Mouse (Mus musculus) forebrain, embryonic 15.5 days (tissue): ENCODE data around the gene Ifnl2. TPM values are rescaled to one million over a fixed set of nuclear protein-coding genes. Genes with fewer than 3 reads are reported as not detected.

Experiments
- ATAC-seq: fragments of 200-750 bp; cut with Nextera tagmentation; replicated peaks from 2 replicates; pipeline ENCODE4 v1.8.0; 2017; ENCODE audit warnings: mild to moderate bottlenecking, moderate TSS enrichment, moderate library complexity
- H3K27ac ChIP-seq: fragments of 300-500 bp; sonication (generic); replicated peaks from 2 replicates; pipeline ENCODE4 v1.5.1; 2015; ENCODE audit warnings: mild to moderate bottlenecking, inconsistent platforms
- H3K27me3 ChIP-seq: fragments of 300-500 bp; sonication (generic); 2 replicates; pipeline ENCODE4 v1.6.1; 2015; ENCODE audit warnings: inconsistent platforms
- H3K36me3 ChIP-seq: fragments of 300-500 bp; sonication (generic); 2 replicates; pipeline ENCODE4 v1.6.1; 2015; ENCODE audit warnings: mild to moderate bottlenecking, inconsistent platforms
- H3K4me1 ChIP-seq: fragments of 300-500 bp; sonication (generic); 2 replicates; pipeline ENCODE4 v1.6.1; 2015; ENCODE audit warnings: inconsistent platforms
- H3K4me2 ChIP-seq: fragments of 300-500 bp; sonication (generic); replicated peaks from 2 replicates; pipeline ENCODE4 v1.6.1; 2015; ENCODE audit warnings: mild to moderate bottlenecking, inconsistent platforms
- H3K4me3 ChIP-seq: fragments of 300-500 bp; sonication (generic); 2 replicates; pipeline ENCODE4 v1.5.1; 2015; ENCODE audit warnings: mild to moderate bottlenecking, inconsistent platforms
- H3K9ac ChIP-seq: fragments of 300-500 bp; sonication (generic); replicated peaks from 2 replicates; pipeline ENCODE4 v1.6.1; 2015; ENCODE audit warnings: mild to moderate bottlenecking, inconsistent platforms
- H3K9me3 ChIP-seq: fragments of 300-500 bp; sonication (generic); 2 replicates; pipeline ENCODE4 v1.6.1; 2016; ENCODE audit warnings: inconsistent platforms
- WGBS: fragments of 180-500 bp; shearing (Covaris S2); methylation state at CpG from one replicate; pipeline ENCODE4 v1.1.7; 2015; ENCODE audit warnings: mixed read lengths; 5-methylcytosine and 5-hydroxymethylcytosine counted together
- polyA plus RNA-seq: library from polyadenylated mRNA; unstranded; fragments of >200 nt; fragmentation: Nextera tagmentation; extraction: Ambion mirVana; gene quantifications from 2 replicates; pipeline ENCODE4 v1.2.1, GENCODE M21; 2015

The Ifnl2 gene
- polyA plus RNA-seq, 1 experiment from 2014 or later, result not detected

DNA sequence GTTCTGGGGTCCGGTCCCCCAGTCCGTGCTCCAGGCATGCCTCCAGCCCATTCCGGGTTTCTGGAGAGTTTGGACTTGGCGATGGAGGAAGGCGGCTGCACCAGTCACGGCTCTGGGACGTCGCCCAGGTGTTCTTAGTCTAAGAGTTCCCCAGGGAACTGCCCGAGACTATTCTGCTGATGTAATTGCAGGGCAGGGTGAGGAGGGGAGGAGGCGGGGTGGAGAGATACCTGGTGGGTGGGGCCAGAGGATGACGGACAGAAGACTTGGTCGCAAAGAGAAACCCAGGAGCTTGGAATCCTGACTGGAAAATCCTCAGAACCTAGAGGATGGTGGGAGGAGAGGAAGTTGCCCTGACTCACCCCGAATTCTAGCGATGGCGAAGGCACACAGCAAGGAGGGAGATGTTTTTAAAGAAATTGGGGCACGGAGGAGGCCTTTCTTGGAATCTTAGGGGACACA is 22.2 kb downstream of the Ifnl2 start:
- Histone ChIP-seq H3K9me3 (no peaks in the 10 kb centered on the region), H3K4me3 (peak overlapping the region; percentile 7; the same call in 1 of the 2 replicates), H3K27ac (no peak overlapping the region), H3K4me1 (no peaks in the 10 kb centered on the region), H3K4me2 (peak overlapping the region; percentile 36), H3K27me3 (peaks cover 4% of the 10 kb centered on the region; the same call in 1 of the 2 replicates), H3K36me3 (no peaks in the 10 kb centered on the region), H3K9ac (no peak overlapping the region)
- ATAC-seq, result no peak
- WGBS, result 1% methylated on average over 16 of the region's 16 CpGs

DNA sequence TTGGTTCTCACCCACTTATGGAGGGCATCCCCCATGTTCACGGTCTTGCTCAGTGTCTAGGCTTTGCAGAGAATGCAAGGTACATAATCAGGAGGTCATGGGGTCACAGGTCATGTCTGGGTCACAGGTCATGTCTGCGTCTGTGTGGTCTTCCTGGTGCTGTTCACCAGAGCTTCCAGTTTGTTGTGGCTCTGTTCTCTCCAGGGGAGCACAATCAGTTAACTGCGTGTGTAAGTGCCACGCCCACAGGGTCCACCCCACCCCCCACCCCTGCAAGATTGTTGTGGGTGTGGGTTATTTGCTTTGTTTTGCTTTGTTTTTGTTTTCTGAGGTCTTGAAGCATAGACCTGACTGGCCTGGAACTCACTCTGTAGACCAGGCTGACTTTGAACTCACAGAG is 26.1 kb downstream of the Ifnl2 start:
- H3K9me3 ChIP-seq, result no peaks in the 10 kb centered on the region
- H3K9ac ChIP-seq, result no peak overlapping the region
- no peak for ATAC-seq
- H3K27me3 ChIP-seq, result peaks cover 4% of the 10 kb centered on the region; the same call in 1 of the 2 replicates
- 61% methylated on average over 4 of the region's 4 CpGs for WGBS
- no peaks in the 10 kb centered on the region for H3K4me1 ChIP-seq
- no peak overlapping the region for H3K4me2 ChIP-seq
- H3K36me3 ChIP-seq, result no peaks in the 10 kb centered on the region
- no peak overlapping the region for H3K4me3 ChIP-seq
- no peak overlapping the region for H3K27ac ChIP-seq

DNA sequence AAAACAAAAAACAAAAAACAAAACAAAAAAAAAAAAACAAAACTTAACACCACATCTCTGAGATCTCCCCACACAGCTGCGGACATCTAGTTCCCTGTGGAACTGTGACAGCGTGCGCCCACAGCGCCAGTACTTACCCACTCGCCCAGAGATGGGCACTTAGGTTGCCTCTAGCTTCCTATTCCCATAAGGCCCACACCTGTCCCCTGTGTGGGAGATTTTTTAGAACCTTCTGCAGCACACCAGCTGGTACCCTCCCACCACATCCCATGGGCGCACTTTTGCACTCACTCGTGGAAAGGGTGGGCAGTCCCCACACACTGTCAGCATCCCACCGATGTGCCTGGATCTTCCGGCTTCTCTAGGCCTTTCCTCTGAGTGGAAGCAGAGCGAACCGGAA is 27.4 kb downstream of the Ifnl2 start:
- Histone ChIP-seq H3K4me3 (no peak overlapping the region), H3K36me3 (no peaks in the 10 kb centered on the region), H3K9me3 (no peaks in the 10 kb centered on the region), H3K4me2 (no peak overlapping the region), H3K27me3 (peaks cover 4% of the 10 kb centered on the region; the same call in 1 of the 2 replicates), H3K27ac (no peak overlapping the region), H3K9ac (no peak overlapping the region), H3K4me1 (no peaks in the 10 kb centered on the region)
- 84% methylated on average over 11 of the region's 11 CpGs for WGBS
- ATAC-seq, result no peak

DNA sequence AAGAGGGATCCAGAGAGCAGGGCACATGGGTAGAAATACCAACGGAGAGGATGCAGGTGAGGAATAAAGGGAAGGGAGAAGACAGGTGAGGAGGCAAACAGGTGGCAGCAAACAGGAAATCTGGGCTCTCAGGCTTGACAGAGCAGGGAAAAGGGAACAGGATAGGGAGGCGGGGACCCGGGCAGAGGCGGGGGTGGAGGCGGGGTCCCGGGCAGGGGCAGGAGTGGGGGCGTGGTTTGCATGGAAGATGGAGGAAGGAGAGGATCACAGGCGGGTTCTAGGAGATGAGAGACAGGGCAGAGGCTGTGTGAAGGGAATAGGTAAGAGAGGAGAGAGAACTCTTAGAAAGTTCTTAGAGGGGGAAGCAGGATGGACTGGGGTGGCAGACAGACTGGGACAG is 31.4 kb downstream of the Ifnl2 start:
- Histone ChIP-seq H3K27me3 (no peaks in the 10 kb centered on the region), H3K9ac (no peak overlapping the region), H3K36me3 (no peaks in the 10 kb centered on the region), H3K4me1 (no peaks in the 10 kb centered on the region), H3K4me2 (no peak overlapping the region), H3K4me3 (no peak overlapping the region), H3K9me3 (no peaks in the 10 kb centered on the region), H3K27ac (no peak overlapping the region)
- ATAC-seq, result no peak
- 10% methylated on average over 8 of the region's 8 CpGs for WGBS

DNA sequence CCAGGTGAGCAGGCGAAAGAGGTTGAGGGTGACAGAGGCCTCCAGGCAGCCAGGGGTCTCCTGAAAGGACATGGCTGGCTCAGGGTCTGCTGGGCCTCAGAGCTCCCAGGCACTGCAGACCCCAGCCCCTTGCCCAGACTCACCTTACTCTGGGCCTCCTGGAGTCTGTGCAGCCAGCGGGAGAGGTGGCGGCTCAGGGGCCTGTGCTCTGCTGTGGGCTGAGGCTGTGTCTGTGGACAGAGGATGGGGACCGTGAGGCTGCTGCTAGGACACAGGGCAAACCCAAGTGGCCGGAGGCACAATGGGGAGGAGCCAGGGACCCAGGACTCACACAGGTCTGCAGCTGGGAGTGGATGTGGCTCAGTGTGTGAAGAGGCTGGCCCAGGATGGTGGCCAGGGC is 32.9 kb downstream of the Ifnl2 start:
- WGBS, result 95% methylated on average over 5 of the region's 5 CpGs
- Histone ChIP-seq H3K27me3 (no peaks in the 10 kb centered on the region), H3K9ac (no peak overlapping the region), H3K27ac (no peak overlapping the region), H3K9me3 (no peaks in the 10 kb centered on the region), H3K4me2 (no peak overlapping the region), H3K36me3 (no peaks in the 10 kb centered on the region), H3K4me1 (no peaks in the 10 kb centered on the region), H3K4me3 (no peak overlapping the region)
- no peak for ATAC-seq

DNA sequence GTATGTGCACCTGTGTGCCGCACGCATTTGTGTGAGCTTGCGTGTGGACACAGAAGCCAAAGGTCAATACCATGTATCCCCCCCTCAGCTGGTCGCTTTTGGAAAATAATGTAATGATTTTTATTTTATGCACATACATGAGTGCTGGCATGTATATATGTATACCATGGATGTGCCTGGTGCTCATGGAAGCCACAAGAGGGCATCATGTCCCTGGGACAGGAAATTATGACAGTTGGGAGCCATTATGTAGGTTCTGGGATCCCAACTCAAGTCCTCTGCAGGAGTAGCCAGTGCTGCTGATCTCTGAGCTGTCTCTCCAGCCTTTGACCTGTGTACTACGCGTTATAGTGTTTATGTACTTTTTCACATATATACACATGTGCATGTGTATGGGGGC is 34.1 kb downstream of the Ifnl2 start:
- H3K36me3 ChIP-seq, result no peaks in the 10 kb centered on the region
- H3K9me3 ChIP-seq, result no peaks in the 10 kb centered on the region
- no peak overlapping the region for H3K27ac ChIP-seq
- no peak overlapping the region for H3K4me2 ChIP-seq
- no peak overlapping the region for H3K4me3 ChIP-seq
- no peak for ATAC-seq
- H3K4me1 ChIP-seq, result no peaks in the 10 kb centered on the region
- 93% methylated on average over 6 of the region's 6 CpGs for WGBS
- H3K9ac ChIP-seq, result no peak overlapping the region
- H3K27me3 ChIP-seq, result no peaks in the 10 kb centered on the region

DNA sequence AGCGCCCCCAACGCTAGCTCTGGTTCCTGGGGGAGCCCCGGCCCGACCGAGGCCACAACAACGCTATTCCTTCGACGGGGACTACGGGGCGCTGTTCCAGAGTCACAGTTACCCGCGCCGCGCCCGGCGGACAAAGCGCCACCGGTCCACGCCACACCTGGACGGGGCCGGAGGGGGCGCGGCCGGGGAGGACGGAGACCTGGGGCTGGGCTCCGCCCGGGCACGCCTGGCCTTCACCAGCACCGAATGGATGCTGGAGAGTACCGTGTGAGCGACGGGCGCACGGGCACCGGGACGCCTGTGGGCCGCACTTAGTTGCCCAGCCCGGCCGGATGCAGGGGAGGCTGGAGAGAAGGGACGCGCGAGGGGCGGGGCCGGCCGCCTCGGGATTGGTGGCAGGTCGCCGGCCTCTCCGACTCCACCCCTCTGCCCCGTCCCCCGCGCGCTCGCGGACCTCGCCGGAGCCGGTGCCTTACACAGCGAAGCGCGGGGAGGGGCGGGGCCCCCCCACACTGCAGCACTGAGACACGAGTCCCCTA is 43.0 kb downstream of the Ifnl2 start:
- ATAC-seq, result peak; percentile 46; the same call in 1 of the 2 replicates
- Histone ChIP-seq H3K27me3 (peaks cover 9% of the 10 kb centered on the region), H3K9me3 (no peaks in the 10 kb centered on the region), H3K4me2 (peak overlapping the region; percentile 60), H3K27ac (no peak overlapping the region), H3K9ac (peak overlapping the region; percentile 40), H3K36me3 (peaks cover 12% of the 10 kb centered on the region), H3K4me3 (peak overlapping the region; percentile 39), H3K4me1 (peaks cover 17% of the 10 kb centered on the region)
- 4% methylated on average over 63 of the region's 63 CpGs for WGBS

DNA sequence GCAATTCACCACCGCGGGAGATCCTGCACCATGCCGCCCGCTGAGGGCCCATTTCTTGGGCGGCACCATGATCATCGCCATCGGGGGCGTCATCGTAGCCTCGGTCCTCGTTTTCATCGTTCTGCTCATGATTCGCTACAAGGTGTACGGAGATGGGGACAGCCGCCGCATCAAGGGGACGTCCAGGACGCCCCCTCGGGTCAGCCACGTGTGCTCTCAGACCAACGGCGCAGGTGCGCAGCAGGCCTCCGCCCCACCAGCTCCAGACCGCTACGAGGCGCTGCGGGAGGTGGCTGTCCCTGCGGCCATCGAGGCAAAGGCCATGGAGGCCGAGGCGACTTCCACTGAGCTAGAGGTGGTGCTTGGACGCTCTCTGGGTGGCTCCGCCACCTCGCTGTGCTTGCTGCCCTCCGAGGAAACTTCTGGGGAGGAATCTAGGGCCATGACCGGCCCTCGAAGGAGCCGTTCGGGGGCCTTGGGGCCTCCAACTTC is 43.5 kb downstream of the Ifnl2 start:
- 28% methylated on average over 40 of the region's 40 CpGs for WGBS
- Histone ChIP-seq H3K27ac (no peak overlapping the region), H3K9me3 (no peaks in the 10 kb centered on the region), H3K4me1 (peaks cover 17% of the 10 kb centered on the region), H3K36me3 (peaks cover 17% of the 10 kb centered on the region), H3K27me3 (peaks cover 9% of the 10 kb centered on the region), H3K9ac (peak overlapping the region; percentile 40; the same call in 1 of the 2 replicates), H3K4me2 (peak overlapping the region; percentile 60), H3K4me3 (peak overlapping the region; percentile 39)
- no peak for ATAC-seq

DNA sequence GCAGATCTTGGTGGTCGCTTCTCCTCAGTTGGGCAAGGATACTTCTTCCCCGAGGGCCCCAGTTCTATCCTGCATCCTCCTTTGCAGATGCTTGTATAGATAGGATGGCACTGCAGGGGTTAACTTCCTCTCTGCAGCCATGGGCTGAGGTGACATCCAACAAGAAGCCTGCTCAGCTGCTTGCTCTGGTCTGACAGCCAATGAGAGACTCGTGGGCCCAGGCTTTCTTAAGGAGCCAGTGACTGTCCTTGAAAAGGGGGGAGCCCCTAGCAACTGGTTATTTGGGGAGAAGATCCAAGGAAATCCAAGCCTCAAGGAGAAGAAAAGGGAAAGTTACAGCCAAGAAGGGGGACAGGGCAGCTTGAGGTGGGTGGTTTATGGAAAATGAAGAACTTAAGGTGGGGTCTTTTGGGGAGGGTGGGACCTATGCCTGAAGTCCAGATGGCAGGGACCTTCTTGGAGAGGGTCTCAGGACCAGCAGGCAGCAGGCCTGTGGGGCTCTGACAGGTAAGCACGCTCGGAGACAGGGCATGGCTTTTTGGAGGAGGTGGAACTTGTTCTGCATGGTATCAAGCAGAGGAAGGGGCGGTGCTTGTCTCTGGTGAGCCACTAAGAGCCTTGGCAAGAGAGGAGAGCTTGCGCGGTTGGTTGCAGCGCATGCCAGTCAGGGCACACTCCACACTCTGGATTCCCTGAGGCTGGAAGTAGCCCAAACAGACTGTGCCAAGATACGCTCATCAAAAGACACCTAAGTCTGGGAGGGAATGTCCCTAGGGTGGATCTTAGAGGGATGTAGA is 45.6 kb downstream of the Ifnl2 start:
- H3K27ac ChIP-seq, result no peak overlapping the region
- ATAC-seq, result peak; percentile 84
- H3K27me3 ChIP-seq, result peaks cover 9% of the 10 kb centered on the region
- H3K4me3 ChIP-seq, result 0 out of 2 replicates have a peak overlapping the region, but pooled peaks have one; percentile 0
- peaks cover 36% of the 10 kb centered on the region for H3K36me3 ChIP-seq
- H3K9ac ChIP-seq, result no peak overlapping the region
- peak overlapping the region; percentile 4; the same call in 1 of the 2 replicates for H3K4me2 ChIP-seq
- peaks cover 17% of the 10 kb centered on the region for H3K4me1 ChIP-seq
- no peaks in the 10 kb centered on the region for H3K9me3 ChIP-seq
- 60% methylated on average over 10 of the region's 10 CpGs for WGBS

DNA sequence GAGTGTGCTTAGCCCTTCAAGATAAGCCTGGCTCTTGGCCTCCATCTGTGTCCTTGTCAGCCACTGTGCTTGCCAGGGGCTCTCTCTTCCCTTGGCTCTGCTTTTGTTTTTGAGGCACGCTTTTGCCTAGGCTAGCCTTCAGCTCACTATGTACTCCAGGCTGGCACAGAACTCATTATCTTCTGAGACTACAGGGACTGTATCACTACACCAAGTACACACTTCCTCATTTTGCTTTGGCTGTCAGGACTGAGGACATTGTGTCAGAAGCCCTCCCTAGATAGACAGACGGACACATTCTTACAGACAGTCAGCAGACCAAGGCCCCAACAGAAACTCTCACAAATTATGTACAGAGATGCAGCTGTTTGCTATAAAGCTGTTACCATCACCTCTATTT is 47.5 kb downstream of the Ifnl2 start:
- Histone ChIP-seq H3K27me3 (peaks cover 9% of the 10 kb centered on the region), H3K36me3 (peaks cover 54% of the 10 kb centered on the region), H3K9me3 (no peaks in the 10 kb centered on the region), H3K4me2 (no peak overlapping the region), H3K4me1 (peaks cover 17% of the 10 kb centered on the region), H3K4me3 (no peak overlapping the region), H3K9ac (no peak overlapping the region), H3K27ac (no peak overlapping the region)
- 97% methylated on average over 2 of the region's 2 CpGs for WGBS
- no peak for ATAC-seq

DNA sequence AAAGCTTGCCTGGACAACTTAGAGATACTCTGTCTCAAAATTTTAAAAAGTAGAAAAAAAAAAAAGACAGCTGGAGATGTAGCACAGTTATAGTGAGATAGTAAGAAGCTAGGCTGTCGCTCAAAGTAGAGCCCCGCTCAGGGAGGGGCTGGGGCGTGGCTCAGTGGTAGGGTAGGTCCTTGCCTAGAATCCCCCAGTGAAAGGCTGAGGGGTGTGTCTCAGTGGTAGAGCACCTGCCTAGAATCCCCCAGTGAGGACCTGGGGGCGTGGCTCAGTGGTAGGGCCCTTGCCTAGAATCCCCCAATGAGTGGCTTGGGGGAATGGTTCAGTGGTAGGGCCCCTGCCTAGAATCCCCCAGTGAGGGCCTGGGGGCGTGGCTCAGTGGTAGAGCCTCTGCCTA is 49.9 kb downstream of the Ifnl2 start:
- H3K36me3 ChIP-seq, result peaks cover 64% of the 10 kb centered on the region
- no peak overlapping the region for H3K9ac ChIP-seq
- peaks cover 7% of the 10 kb centered on the region; the same call in 1 of the 2 replicates for H3K4me1 ChIP-seq
- H3K27me3 ChIP-seq, result no peaks in the 10 kb centered on the region
- H3K27ac ChIP-seq, result no peak overlapping the region
- no peaks in the 10 kb centered on the region for H3K9me3 ChIP-seq
- H3K4me3 ChIP-seq, result no peak overlapping the region
- ATAC-seq, result no peak
- WGBS, result 89% methylated on average over 5 of the region's 5 CpGs
- no peak overlapping the region for H3K4me2 ChIP-seq
